Mouse (Mus musculus) myocyte (in vitro differentiated cells): ENCODE results near the gene Actr3.

Experiments
- E2F4 ChIP-seq: IDR thresholded peaks from one replicate; pipeline ENCODE4 v1.6.1; 2011; ENCODE audit warnings: mild to moderate bottlenecking, control low read depth, moderate library complexity; ENCODE audit not compliant: insufficient read depth
- MAX ChIP-seq: IDR thresholded peaks from one replicate; pipeline ENCODE4 v1.6.1; 2011; ENCODE audit warnings: low read depth, mild to moderate bottlenecking, control low read depth
- MYOD1 ChIP-seq, 3 experiments: IDR thresholded peaks; one replicate each; pipeline ENCODE4 v1.6.1; 2011; ENCODE audit warnings: control low read depth in 2 of 3, low read depth in 2 of 3, mild to moderate bottlenecking in 2 of 3, moderate library complexity in 1 of 3; ENCODE audit not compliant: insufficient read length in 2 of 3, control insufficient read depth in 1 of 3
- MYOG ChIP-seq, 3 experiments: IDR thresholded peaks; one replicate each; pipeline ENCODE4 v1.6.1; 2011; ENCODE audit warnings: control low read depth in 2 of 3, low read depth in 2 of 3, mild to moderate bottlenecking in 2 of 3; ENCODE audit not compliant: insufficient read length in 2 of 3, control insufficient read depth in 1 of 3, insufficient read depth in 1 of 3
- POLR2A ChIP-seq: IDR thresholded peaks from one replicate; pipeline ENCODE4 v1.6.1; 2011; ENCODE audit warnings: low read depth, mild to moderate bottlenecking, control low read depth, moderate library complexity; ENCODE audit not compliant: insufficient read length
- POLR2AphosphoS2 ChIP-seq: IDR thresholded peaks from one replicate; pipeline ENCODE4 v1.6.1; 2011; ENCODE audit warnings: low read depth, control low read depth; ENCODE audit not compliant: insufficient read length
- SRF ChIP-seq: IDR thresholded peaks from one replicate; pipeline ENCODE4 v1.6.1; 2011; ENCODE audit warnings: low read depth; ENCODE audit not compliant: control insufficient read depth, insufficient read length
- TCF12 ChIP-seq: IDR thresholded peaks from one replicate; pipeline ENCODE4 v1.6.1; 2011; ENCODE audit warnings: mild to moderate bottlenecking, control low read depth; ENCODE audit not compliant: poor library complexity, insufficient read depth, severe bottlenecking
- USF1 ChIP-seq: IDR thresholded peaks from one replicate; pipeline ENCODE4 v1.6.1; 2011; ENCODE audit warnings: low read depth, mild to moderate bottlenecking, control low read depth, moderate library complexity

DNA sequence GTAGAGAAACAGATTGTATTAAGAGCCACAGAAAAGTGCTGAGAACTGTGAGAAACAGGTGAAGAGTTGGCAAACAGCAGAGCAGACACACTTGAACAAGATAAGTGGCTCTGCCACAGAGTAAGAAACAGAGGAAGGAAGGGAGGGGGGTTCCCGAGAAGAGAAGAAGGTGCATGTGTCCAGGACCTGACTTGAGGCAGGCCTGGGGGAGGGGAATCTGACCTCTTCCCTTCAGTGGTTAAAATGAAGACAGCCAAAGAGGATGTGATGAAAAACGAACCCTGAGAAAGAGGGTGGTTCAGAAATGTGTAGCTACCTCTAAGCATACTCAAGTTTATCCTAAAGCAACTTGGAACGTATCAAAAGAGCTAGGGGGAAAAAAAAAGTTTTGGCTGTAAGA is 2.4 kb upstream of the Actr3 start:
- TF ChIP-seq POLR2A (no peak), MAX (no peak), TCF12 (no peak), USF1 (no peak), POLR2AphosphoS2 (no peak), MYOG (IDR thresholded peaks at IDR 0.05; ENCODE audit: control insufficient read depth in 1 of 3, insufficient read depth in 1 of 3, insufficient read length in 2 of 3, low read depth in 2 of 3) (no peak), MYOD1 (IDR thresholded peaks at IDR 0.05; ENCODE audit: control insufficient read depth in 1 of 3, insufficient read length in 2 of 3, low read depth in 2 of 3) (no peak), E2F4 (no peak), SRF (no peak)
